Mouse (Mus musculus) heart, adult 10 weeks (tissue): ENCODE data around the gene Srbd1. TPM values are rescaled to one million over a fixed set of nuclear protein-coding genes. Genes with fewer than 3 reads are reported as not detected.

Source experiments
- polyA plus RNA-seq: library from polyadenylated mRNA; stranded (reverse); fragments of 350-450 nt; fragmentation: Illumina TruSeq; extraction: RNeasy Lipid Tissue Mini Kit (QIAGEN cat#74804); gene quantifications from one replicate; pipeline ENCODE4 v1.2.3, GENCODE M21; 2014; ENCODE audit warnings: low read depth, low replicate concordance

The Srbd1 gene
- polyA plus RNA-seq = 8.1 TPM

GRCm38 (mm10) chr17:86145079-86145951, at the start of gene Srbd1:
Gene Srbd1 (minus strand): TSS chr17:86145175.

GRCm38 (mm10) chr17:86167320-86168230, 22.6 kb upstream of the Srbd1 start, which contains the start of gene Prkce:
Gene Prkce (plus strand): TSS chr17:86167785.

Other genes with a start within 250 kb of the Srbd1 start
- gene Prkce, start 22.6 kb upstream of the Srbd1 start, polyA plus RNA-seq = 16.1 TPM